Mouse (Mus musculus): ENCODE results near the gene Lrrc36. TPM values are rescaled to one million over a fixed set of nuclear protein-coding genes. Genes with fewer than 3 reads are reported as not detected.

Gene Lrrc36
- polyA plus RNA-seq, 1 experiment: 7.5 TPM

DNA sequence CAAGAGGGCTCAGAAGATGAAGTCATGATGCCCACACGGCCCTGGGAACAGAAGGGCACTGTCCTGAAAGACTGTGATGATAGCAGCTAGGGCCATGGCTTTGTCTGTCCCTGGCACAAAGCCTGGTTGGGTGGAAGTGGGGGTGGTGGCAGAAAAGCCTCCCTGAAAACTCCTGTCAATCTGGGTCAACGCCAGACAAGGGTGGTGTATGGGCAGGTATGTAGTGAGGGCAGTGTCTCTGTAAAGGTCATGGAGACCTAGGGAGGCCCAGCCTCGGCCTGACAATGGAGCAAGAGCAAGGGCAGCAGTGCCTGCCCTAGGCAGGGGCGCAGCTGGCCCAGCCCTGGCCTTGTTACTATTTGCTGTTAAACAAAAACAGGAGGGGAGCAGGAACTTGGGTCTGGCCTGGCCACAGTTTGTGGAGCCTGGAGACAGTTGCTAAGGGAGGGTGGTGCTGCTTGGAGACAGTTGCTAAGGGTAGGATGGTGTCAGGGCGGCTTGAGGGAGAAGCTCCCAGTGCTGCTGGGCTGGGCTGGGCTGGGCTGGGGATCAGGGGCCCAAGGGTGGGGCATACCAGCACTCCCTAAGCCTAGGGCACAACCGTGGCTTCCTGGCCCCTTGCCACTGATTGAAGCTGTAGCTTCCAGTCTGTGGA is 55.8 kb downstream of the Lrrc36 start:
- WGBS: 14% methylated on average over 6 of the region's 6 CpGs
- H3K4me3 ChIP-seq (replicated peaks; ENCODE audit: extremely low read depth, low read depth, low read length): no peak overlapping the region
- DNase-seq: peak; percentile 53
- peaks cover 24% of the 10 kb centered on the region for H3K4me1 ChIP-seq (ENCODE audit: control insufficient read depth, insufficient read depth, low read length)
- TF ChIP-seq CTCF (IDR thresholded peaks at IDR 0.05; ENCODE audit: insufficient read depth, low read length): no peak
- 0 out of 2 replicates have a peak, but pooled peaks have one; percentile 21 for TF ChIP-seq POLR2A (IDR thresholded peaks at IDR 0.05; ENCODE audit: borderline replicate concordance, extremely low read depth, low read depth, low read length)

GRCm38 (mm10) chr8:105469816-105470215 is 56.4 kb downstream of the Lrrc36 start:
- TF ChIP-seq CTCF (IDR thresholded peaks at IDR 0.05; ENCODE audit: insufficient read depth, low read length) (no peak), POLR2A (IDR thresholded peaks at IDR 0.05; ENCODE audit: borderline replicate concordance, extremely low read depth, low read depth, low read length) (no peak)
- DNase-seq: no peak
- WGBS: 67% methylated on average over 5 of the region's 5 CpGs
- peaks cover 30% of the 10 kb centered on the region for H3K4me1 ChIP-seq (ENCODE audit: control insufficient read depth, insufficient read depth, low read length)
- H3K4me3 ChIP-seq (replicated peaks; ENCODE audit: extremely low read depth, low read depth, low read length): peak overlapping the region; percentile 18

DNA sequence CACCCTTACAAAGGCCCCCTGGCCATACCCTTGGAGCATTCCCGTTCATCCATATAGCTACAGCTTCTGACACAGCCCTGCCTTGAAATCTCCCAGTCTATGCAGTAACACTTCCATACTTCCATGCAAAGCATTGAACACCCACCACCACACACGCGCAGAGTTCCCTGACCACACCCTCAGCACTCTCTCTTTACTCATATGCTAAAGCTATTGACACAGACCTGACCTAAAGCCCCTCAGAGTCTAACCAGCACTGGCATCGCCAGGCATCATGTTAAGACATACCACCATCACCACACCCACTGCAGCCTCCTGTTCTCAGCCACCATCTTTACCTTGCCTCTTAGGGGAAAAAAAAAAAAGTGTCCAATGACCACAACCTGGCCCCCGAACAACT is 56.9 kb downstream of the Lrrc36 start:
- H3K4me1 ChIP-seq (ENCODE audit: control insufficient read depth, insufficient read depth, low read length): peaks cover 33% of the 10 kb centered on the region
- peak overlapping the region; percentile 45 for H3K4me3 ChIP-seq (replicated peaks; ENCODE audit: extremely low read depth, low read depth, low read length)
- WGBS: 60% methylated on average over 5 of the region's 5 CpGs
- DNase-seq: no peak
- TF ChIP-seq CTCF (IDR thresholded peaks at IDR 0.05; ENCODE audit: insufficient read depth, low read length) (no peak), POLR2A (IDR thresholded peaks at IDR 0.05; ENCODE audit: borderline replicate concordance, extremely low read depth, low read depth, low read length) (no peak)

DNA sequence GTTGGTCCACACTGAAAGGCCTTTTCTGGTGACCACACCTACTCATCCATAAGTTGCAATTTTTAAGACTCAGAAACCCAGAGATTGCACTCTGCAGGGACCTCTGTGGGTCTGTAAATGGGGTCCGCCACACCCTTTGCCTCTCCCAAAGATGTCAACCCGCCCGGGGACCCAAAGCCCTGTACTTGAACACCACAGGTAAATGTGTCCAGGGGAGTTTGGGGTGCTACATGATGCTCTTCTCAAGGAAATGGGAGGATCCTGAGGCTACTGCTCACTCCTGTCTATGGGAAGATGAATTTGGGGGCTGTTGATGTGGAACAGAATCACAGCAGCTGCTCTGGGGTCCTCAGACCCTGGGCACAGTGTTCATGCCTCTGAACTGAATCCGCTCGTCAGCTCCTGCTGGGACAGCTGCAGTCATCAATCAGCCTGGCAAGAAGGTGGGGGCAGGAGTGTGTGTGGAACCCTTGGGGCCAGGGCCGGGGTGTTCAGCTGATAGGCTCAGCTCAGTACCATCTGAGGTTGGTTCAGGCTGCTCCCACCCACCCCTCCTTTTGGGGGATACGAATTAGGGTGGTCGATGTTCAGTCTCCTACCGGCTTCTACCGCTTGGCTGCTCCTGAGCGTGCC is 57.4 kb downstream of the Lrrc36 start:
- H3K4me3 ChIP-seq (replicated peaks; ENCODE audit: extremely low read depth, low read depth, low read length): peak overlapping the region; percentile 58
- DNase-seq: no peak
- H3K4me1 ChIP-seq (ENCODE audit: control insufficient read depth, insufficient read depth, low read length): peaks cover 33% of the 10 kb centered on the region
- TF ChIP-seq POLR2A (IDR thresholded peaks at IDR 0.05; ENCODE audit: borderline replicate concordance, extremely low read depth, low read depth, low read length) (no peak), CTCF (IDR thresholded peaks at IDR 0.05; ENCODE audit: insufficient read depth, low read length) (no peak)
- WGBS: 25% methylated on average over 11 of the region's 11 CpGs

DNA sequence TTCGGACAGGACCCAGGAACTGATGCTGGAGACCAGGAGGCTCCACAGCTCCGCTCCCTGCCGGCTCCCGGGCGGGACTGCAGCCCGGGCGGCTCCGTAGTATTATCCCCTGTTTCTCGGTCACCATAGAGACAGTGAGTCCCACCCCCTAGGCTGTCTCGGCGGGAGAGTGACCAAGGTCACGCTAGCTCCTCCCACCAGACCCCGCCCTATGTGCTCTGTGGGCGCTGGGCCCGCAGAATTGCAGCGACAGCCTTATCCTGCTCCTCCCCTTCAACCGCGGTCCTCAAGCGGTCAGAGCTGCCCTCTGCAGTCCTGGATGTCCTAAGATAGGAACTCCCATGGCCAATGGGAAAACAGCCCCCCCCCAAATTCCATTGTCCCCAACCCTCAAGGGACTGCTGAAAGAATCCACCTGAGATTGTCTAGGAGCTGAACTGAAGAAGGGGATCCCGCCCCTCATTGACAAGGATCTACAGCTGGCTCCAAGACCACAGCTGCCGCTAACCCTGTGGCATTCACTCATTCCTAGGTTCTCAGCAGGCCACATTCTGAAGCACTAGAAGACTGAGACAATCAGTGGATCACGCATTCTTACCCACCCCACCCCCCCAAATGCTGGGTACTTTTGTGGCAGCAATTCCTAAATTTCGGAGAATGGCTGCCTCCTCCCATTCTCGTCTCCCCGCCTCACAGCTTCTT is 58.1 kb downstream of the Lrrc36 start, which contains the start of gene Tppp3:
Tppp3 (minus strand) TSS at position 213 of the 702 bp plus-strand sequence.
- 11% methylated on average over 25 of the region's 25 CpGs for WGBS
- peaks cover 33% of the 10 kb centered on the region for H3K4me1 ChIP-seq (ENCODE audit: control insufficient read depth, insufficient read depth, low read length)
- DNase-seq: peak; percentile 96
- peak within 1 kb of the TSS; percentile 58 for H3K4me3 ChIP-seq (replicated peaks; ENCODE audit: extremely low read depth, low read depth, low read length)
- TF ChIP-seq POLR2A (IDR thresholded peaks at IDR 0.05; ENCODE audit: borderline replicate concordance, extremely low read depth, low read depth, low read length) (peak; percentile 88), CTCF (IDR thresholded peaks at IDR 0.05; ENCODE audit: insufficient read depth, low read length) (peak; percentile 50)

DNA sequence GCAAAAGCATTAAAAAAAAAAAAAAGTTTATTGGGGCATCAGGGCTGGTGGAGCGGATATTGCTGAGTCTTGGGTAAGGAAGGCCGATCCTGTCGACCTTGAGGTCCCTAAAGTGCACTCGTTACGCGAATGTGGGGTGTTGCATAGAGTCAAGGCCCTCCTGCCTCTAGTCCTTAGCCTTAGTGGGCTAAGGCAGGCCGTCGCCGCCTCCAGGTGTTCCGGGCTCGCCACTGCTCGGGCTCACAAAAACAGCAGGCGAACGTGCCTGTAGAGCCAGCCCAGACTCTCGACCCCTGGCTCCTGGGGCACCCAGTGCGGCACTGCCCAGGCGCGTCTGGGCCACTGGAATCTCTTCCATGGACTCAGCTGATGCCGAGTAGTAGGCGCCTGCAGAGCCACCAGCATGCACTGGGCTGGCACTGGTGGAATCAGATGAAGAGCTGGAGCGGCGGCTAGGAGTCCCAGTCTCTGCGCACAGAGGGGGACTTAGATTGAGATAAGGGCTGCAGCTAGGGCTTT is 59.1 kb downstream of the Lrrc36 start:
- DNase-seq: no peak
- Histone ChIP-seq H3K4me3 (replicated peaks; ENCODE audit: extremely low read depth, low read depth, low read length) (no peak overlapping the region), H3K4me1 (ENCODE audit: control insufficient read depth, insufficient read depth, low read length) (peaks cover 33% of the 10 kb centered on the region)
- TF ChIP-seq POLR2A (IDR thresholded peaks at IDR 0.05; ENCODE audit: borderline replicate concordance, extremely low read depth, low read depth, low read length) (no peak), CTCF (IDR thresholded peaks at IDR 0.05; ENCODE audit: insufficient read depth, low read length) (no peak)
- 76% methylated on average over 23 of the region's 23 CpGs for WGBS

DNA sequence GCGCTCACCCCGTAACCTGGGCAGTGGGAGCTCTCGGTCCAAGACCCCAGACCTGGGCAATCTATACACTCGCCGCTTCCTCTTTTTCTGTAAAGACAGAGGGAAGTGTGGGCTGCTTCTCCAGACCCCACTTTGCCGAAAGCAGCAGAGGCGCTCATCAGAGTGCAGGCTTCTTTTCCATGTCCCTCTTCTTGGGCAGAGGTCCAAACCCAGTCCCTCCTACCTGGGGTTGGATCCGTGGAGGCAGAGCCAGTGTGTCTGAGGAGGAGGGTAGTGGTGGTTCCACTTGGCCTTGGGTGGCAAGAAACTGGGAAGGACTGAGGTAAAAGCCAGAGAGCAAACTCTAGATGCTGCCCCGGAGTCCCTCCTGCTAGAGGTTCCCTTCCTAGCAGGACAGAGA is 59.6 kb downstream of the Lrrc36 start:
- Histone ChIP-seq H3K4me1 (ENCODE audit: control insufficient read depth, insufficient read depth, low read length) (peaks cover 33% of the 10 kb centered on the region), H3K4me3 (replicated peaks; ENCODE audit: extremely low read depth, low read depth, low read length) (no peak overlapping the region)
- TF ChIP-seq CTCF (IDR thresholded peaks at IDR 0.05; ENCODE audit: insufficient read depth, low read length) (no peak), POLR2A (IDR thresholded peaks at IDR 0.05; ENCODE audit: borderline replicate concordance, extremely low read depth, low read depth, low read length) (no peak)
- WGBS: 79% methylated on average over 9 of the region's 9 CpGs
- DNase-seq: no peak

GRCm38 (mm10) chr8:105473816-105474606 is 60.6 kb downstream of the Lrrc36 start:
- Histone ChIP-seq H3K4me3 (replicated peaks; ENCODE audit: extremely low read depth, low read depth, low read length) (no peak overlapping the region), H3K4me1 (ENCODE audit: control insufficient read depth, insufficient read depth, low read length) (peaks cover 31% of the 10 kb centered on the region)
- TF ChIP-seq POLR2A (IDR thresholded peaks at IDR 0.05; ENCODE audit: borderline replicate concordance, extremely low read depth, low read depth, low read length) (no peak), CTCF (IDR thresholded peaks at IDR 0.05; ENCODE audit: insufficient read depth, low read length) (no peak)
- peak; percentile 61 for DNase-seq
- WGBS: 29% methylated on average over 17 of the region's 17 CpGs

DNA sequence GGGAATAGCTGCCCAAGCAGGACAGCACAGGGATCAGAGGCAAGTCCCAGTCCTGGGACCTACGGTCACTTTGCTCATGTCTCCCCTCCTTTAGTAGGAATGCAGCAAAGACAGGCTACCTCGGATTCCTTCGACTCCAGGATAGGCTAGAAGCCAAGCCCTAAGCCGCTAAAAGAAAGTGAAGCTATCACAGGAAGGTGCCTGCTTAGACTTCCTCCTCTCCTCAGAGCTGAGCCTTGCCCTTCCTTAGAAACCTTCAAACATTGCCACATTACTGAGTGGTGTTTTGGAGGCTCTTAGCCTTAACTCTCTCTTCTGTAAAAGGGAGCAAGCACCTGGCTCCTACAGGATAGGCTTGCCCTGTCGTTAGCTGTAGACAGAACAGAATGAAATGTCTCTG is 61.3 kb downstream of the Lrrc36 start:
- no peak for DNase-seq
- WGBS: 12% methylated on average over 5 of the region's 5 CpGs
- H3K4me1 ChIP-seq (ENCODE audit: control insufficient read depth, insufficient read depth, low read length): peaks cover 26% of the 10 kb centered on the region
- no peak overlapping the region for H3K4me3 ChIP-seq (replicated peaks; ENCODE audit: extremely low read depth, low read depth, low read length)
- TF ChIP-seq POLR2A (IDR thresholded peaks at IDR 0.05; ENCODE audit: borderline replicate concordance, extremely low read depth, low read depth, low read length) (no peak), CTCF (IDR thresholded peaks at IDR 0.05; ENCODE audit: insufficient read depth, low read length) (no peak)

All from lung, adult 2 months (tissue).